Mouse (Mus musculus) activated CD4-positive, CD25-positive, alpha-beta regulatory T cell (primary cell): ENCODE data around the gene Gm14327. TPM values are rescaled to one million over a fixed set of nuclear protein-coding genes. Genes with fewer than 3 reads are reported as not detected.

Source experiments
- polyA plus RNA-seq, 2 experiments: library from polyadenylated mRNA; unstranded; fragments of 100-300 nt; shearing (Covaris generic); gene quantifications; one replicate each; pipeline ENCODE4 v1.2.1; 2017

The Gm14327 gene
- not detected for polyA plus RNA-seq

GRCm38 (mm10) chr2:177897046-177897578, at the start of gene Gm14327:
TSS of gene Gm14327 (plus strand) at chr2:177897096.

GRCm38 (mm10) chr2:177925563-177926103, 28.7 kb downstream of the Gm14327 start, which contains the start of gene Zfp972:
TSS of gene Zfp972 (minus strand) at chr2:177925613.

Other genes with a start within 250 kb of the Gm14327 start
- gene Gm14322, start 137.8 kb upstream of the Gm14327 start, polyA plus RNA-seq = not detected
- gene Gm14325, start 56.8 kb upstream of the Gm14327 start, polyA plus RNA-seq = 10 to 100 TPM in 1 of 2 experiments, 1 to 10 TPM in 1; 9.4 to 10.0 TPM
- under 1 TPM; 0.92 to 0.97 TPM for gene Zfp972, start 28.5 kb downstream of the Gm14327 start, polyA plus RNA-seq
- 10 to 100 TPM in 1 of 2 experiments, 1 to 10 TPM in 1; 8.3 to 10.1 TPM for gene Gm14326, start 60.2 kb downstream of the Gm14327 start, polyA plus RNA-seq
- gene Zfp971, start 126.2 kb downstream of the Gm14327 start, polyA plus RNA-seq = 1 to 10 TPM; 8.5 to 10.0 TPM
- 10 to 100 TPM in 1 of 2 experiments, 1 to 10 TPM in 1; 8.6 to 10.7 TPM for gene Zfp931, start 181.4 kb downstream of the Gm14327 start, polyA plus RNA-seq
- gene Phactr3, start 221.9 kb downstream of the Gm14327 start, polyA plus RNA-seq = under 1 TPM in 1 of 2 experiments, not detected in 1; 0.92 TPM